Mouse (Mus musculus) midbrain, embryonic 13.5 days (tissue): ENCODE results near the gene Ccdc6. TPM values are rescaled to one million over a fixed set of nuclear protein-coding genes. Genes with fewer than 3 reads are reported as not detected.

Source experiments
- ATAC-seq: fragments of 200-750 bp; cut with Nextera tagmentation; 2 replicates; pipeline ENCODE4 v1.8.0; 2017; ENCODE audit warnings: mild to moderate bottlenecking, moderate TSS enrichment, moderate library complexity
- H3K27ac ChIP-seq: fragments of 300-500 bp; sonication (generic); 2 replicates; pipeline ENCODE4 v1.5.1; 2015; ENCODE audit warnings: inconsistent platforms, mild to moderate bottlenecking, moderate library complexity
- H3K27me3 ChIP-seq: fragments of 300-500 bp; sonication (generic); 2 replicates; pipeline ENCODE4 v1.6.1; 2015; ENCODE audit warnings: mild to moderate bottlenecking, inconsistent platforms
- H3K36me3 ChIP-seq: fragments of 300-500 bp; sonication (generic); 2 replicates; pipeline ENCODE4 v1.6.1; 2015; ENCODE audit warnings: mild to moderate bottlenecking, inconsistent platforms
- H3K4me1 ChIP-seq: fragments of 300-500 bp; sonication (generic); replicated peaks from 2 replicates; pipeline ENCODE4 v1.6.1; 2015; ENCODE audit warnings: inconsistent platforms
- H3K4me2 ChIP-seq: fragments of 300-500 bp; sonication (generic); replicated peaks from 2 replicates; pipeline ENCODE4 v1.6.1; 2015; ENCODE audit warnings: moderate library complexity, mild to moderate bottlenecking, inconsistent platforms
- H3K4me3 ChIP-seq: fragments of 300-500 bp; sonication (generic); replicated peaks from 2 replicates; pipeline ENCODE4 v1.5.1; 2015; ENCODE audit warnings: mild to moderate bottlenecking, inconsistent platforms
- H3K9ac ChIP-seq: fragments of 300-500 bp; sonication (generic); replicated peaks from 2 replicates; pipeline ENCODE4 v1.6.1; 2015; ENCODE audit warnings: mild to moderate bottlenecking, inconsistent platforms
- H3K9me3 ChIP-seq: fragments of 300-500 bp; sonication (generic); 2 replicates; pipeline ENCODE4 v1.6.1; 2016; ENCODE audit warnings: mild to moderate bottlenecking, inconsistent platforms
- WGBS: fragments of 180-500 bp; shearing (Covaris S2); methylation state at CpG from one replicate; pipeline ENCODE4 v1.1.7; 2015; 5-methylcytosine and 5-hydroxymethylcytosine counted together
- polyA plus RNA-seq: library from polyadenylated mRNA; unstranded; fragments of >200 nt; fragmentation: Nextera tagmentation; extraction: Ambion mirVana; gene quantifications from 2 replicates; pipeline ENCODE4 v1.2.1, GENCODE M21; 2015

Gene Ccdc6
- polyA plus RNA-seq, 1 experiment from 2014 or later, result 21.7 TPM

GRCm38 (mm10) chr10:70071334-70071733 lies 25.6 kb upstream of the Ccdc6 start:
- WGBS, result 85% methylated on average over 4 of the region's 4 CpGs
- no peak overlapping the region for H3K27ac ChIP-seq
- H3K27me3 ChIP-seq, result no peaks in the 10 kb centered on the region
- no peak overlapping the region for H3K4me2 ChIP-seq
- no peak for ATAC-seq
- no peaks in the 10 kb centered on the region for H3K36me3 ChIP-seq
- peaks cover 8% of the 10 kb centered on the region for H3K4me1 ChIP-seq
- H3K9ac ChIP-seq, result no peak overlapping the region
- no peaks in the 10 kb centered on the region for H3K9me3 ChIP-seq
- H3K4me3 ChIP-seq, result no peak overlapping the region

DNA sequence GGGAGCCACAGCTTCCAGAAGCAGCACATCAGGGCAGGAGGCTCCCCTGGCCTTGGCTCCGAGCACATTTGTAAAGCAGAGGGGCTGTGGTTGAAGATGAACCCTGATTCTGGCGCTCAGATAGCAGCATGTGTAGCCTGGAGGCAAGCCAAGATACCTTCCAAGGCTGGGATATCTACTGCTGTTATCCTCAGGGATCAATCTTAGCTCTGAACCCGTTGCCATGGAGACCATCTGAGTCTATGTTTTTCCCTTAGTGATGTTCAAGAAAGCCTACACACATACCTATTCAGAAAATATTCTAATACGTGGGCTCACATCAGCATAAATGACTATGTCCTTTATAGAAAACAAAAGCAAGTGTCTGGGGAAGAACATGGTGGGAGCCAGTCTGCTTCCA lies 19.5 kb upstream of the Ccdc6 start:
- Histone ChIP-seq H3K4me2 (no peak overlapping the region), H3K9ac (no peak overlapping the region), H3K9me3 (no peaks in the 10 kb centered on the region), H3K27ac (peak overlapping the region; percentile 56; the same call in 1 of the 2 replicates), H3K27me3 (no peaks in the 10 kb centered on the region), H3K4me3 (no peak overlapping the region), H3K36me3 (no peaks in the 10 kb centered on the region), H3K4me1 (peaks cover 8% of the 10 kb centered on the region)
- peak; percentile 71 for ATAC-seq
- WGBS, result 58% methylated on average over 4 of the region's 4 CpGs

DNA sequence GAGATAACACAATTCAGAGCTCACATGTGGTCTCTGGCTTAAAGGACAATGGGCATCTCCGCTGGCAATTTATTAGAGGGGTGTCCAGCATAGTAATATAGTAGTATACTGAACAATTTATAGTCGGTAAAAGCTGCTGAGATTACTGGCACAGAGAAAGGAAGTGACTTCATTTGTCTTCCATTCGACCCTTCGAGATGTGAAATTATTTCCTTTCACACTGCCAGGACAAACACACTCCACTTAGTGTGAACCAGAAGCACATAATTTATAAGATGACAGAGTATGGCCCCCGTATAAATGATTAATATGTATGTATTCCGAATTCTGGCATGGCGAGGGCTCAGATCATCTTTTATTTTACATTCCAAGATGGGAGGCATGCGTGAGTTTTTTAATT lies 16.0 kb upstream of the Ccdc6 start:
- Histone ChIP-seq H3K4me3 (no peak overlapping the region), H3K27me3 (no peaks in the 10 kb centered on the region), H3K9me3 (no peaks in the 10 kb centered on the region), H3K4me2 (no peak overlapping the region), H3K27ac (no peak overlapping the region), H3K36me3 (no peaks in the 10 kb centered on the region), H3K4me1 (peaks cover 8% of the 10 kb centered on the region), H3K9ac (no peak overlapping the region)
- 57% methylated on average over 8 of the region's 8 CpGs for WGBS
- no peak for ATAC-seq

DNA sequence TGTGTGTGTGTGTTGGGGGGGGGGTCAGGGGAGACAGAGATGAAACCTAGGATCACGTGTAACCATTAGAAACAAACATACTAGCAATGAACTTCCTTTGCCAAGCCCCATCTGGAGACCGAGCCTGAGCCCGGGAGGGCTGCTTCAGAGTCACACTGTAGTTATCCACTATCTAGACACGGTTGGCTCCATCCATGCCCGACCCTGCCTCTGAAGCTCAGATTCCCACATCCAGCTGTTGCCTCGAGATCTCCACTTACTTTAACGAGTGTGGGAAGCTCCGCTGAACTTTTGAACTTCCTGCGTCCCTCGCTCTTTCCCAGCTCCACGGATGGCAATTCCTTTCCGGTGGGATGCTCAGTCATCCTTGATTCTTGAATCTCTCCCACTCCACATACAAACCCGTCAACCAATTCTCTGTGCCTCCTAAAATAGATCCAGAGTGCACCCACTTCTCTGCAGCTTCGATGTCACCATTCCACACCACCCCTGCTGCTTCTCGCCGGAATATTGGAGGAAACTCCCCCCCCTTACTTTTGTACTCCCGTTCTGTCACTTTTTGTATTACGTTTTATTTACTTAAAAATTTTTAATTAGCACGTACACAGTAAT lies 15.3 kb upstream of the Ccdc6 start:
- WGBS, result 85% methylated on average over 19 of the region's 19 CpGs
- no peak overlapping the region for H3K4me3 ChIP-seq
- H3K36me3 ChIP-seq, result no peaks in the 10 kb centered on the region
- H3K4me2 ChIP-seq, result no peak overlapping the region
- no peak overlapping the region for H3K9ac ChIP-seq
- no peak overlapping the region for H3K27ac ChIP-seq
- no peaks in the 10 kb centered on the region for H3K27me3 ChIP-seq
- ATAC-seq, result no peak
- no peaks in the 10 kb centered on the region for H3K9me3 ChIP-seq
- H3K4me1 ChIP-seq, result peaks cover 8% of the 10 kb centered on the region

DNA sequence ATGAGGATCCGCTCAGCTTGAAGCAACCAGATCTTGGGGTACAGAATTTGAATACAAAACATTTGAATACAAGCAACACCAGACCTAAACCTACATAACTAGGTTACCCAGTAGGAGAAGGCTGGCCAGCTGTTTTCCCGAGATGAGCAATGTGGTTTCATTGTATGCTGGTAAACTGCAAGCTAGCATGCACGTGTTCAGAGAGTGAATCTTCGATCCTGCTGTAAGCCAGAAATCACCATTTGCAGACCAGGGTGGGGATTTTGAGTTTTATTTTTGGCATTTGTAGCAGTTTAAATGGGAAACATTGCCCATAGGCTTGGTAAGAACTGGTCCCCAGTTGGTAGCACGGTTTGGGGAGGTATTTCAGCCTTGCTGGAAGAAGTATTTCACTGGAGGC lies 13.7 kb upstream of the Ccdc6 start:
- ATAC-seq, result no peak
- no peaks in the 10 kb centered on the region for H3K36me3 ChIP-seq
- no peaks in the 10 kb centered on the region for H3K27me3 ChIP-seq
- WGBS, result 89% methylated on average over 5 of the region's 5 CpGs
- H3K9ac ChIP-seq, result no peak overlapping the region
- H3K4me1 ChIP-seq, result no peaks in the 10 kb centered on the region
- H3K4me2 ChIP-seq, result no peak overlapping the region
- no peaks in the 10 kb centered on the region for H3K9me3 ChIP-seq
- no peak overlapping the region for H3K27ac ChIP-seq
- H3K4me3 ChIP-seq, result no peak overlapping the region

DNA sequence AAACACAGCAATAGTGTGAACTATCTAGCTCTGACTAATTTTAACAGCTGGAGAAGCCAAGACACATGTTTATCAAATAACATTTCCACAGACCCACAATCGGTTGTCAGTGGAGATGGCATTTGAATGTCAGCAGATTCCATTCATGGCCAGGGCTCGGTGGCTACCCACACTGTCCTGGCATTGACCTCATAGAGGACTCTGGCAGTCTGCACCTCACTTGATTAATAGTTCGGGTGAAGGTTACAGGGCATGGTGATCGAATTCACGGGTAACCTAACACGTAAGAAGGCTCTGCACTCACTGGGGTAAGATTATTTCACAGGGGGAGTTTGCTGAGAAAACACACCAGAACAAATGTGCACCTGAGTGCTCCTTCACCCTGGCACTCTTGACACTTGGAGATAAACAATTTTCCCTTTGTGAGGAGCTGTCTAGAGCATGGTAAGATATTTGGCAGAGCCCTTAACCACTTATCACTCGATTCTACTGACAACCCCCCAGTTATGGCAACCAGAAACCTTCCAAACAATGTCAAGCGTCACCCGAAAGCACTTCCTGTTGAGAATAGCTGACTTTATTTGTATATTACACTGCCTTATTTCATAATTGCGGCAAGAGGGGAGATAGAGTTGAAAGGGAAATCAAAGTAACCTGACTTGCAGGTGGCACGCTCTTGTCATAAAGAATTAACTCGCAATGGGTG lies 11.5 kb upstream of the Ccdc6 start:
- no peak overlapping the region for H3K27ac ChIP-seq
- H3K9ac ChIP-seq, result no peak overlapping the region
- H3K27me3 ChIP-seq, result no peaks in the 10 kb centered on the region
- H3K4me1 ChIP-seq, result no peaks in the 10 kb centered on the region
- H3K9me3 ChIP-seq, result no peaks in the 10 kb centered on the region
- whole genome bisulfite sequencing, result 91% methylated on average over 12 of the region's 12 CpGs
- ATAC-seq, result no peak
- no peaks in the 10 kb centered on the region for H3K36me3 ChIP-seq
- no peak overlapping the region for H3K4me3 ChIP-seq
- H3K4me2 ChIP-seq, result no peak overlapping the region

- no peak for ATAC-seq
- H3K27ac ChIP-seq, result no peak overlapping the region
- H3K9ac ChIP-seq, result no peak overlapping the region
- no peak overlapping the region for H3K4me3 ChIP-seq
- H3K4me1 ChIP-seq, result no peaks in the 10 kb centered on the region
- no peaks in the 10 kb centered on the region for H3K9me3 ChIP-seq
- H3K27me3 ChIP-seq, result no peaks in the 10 kb centered on the region
- H3K4me2 ChIP-seq, result no peak overlapping the region
- no peaks in the 10 kb centered on the region for H3K36me3 ChIP-seq
- 91% methylated on average over 5 of the region's 5 CpGs for WGBS
Observed at GRCm38 (mm10) chr10:70088788-70089187, 8.1 kb upstream of the Ccdc6 start.

GRCm38 (mm10) chr10:70091876-70092462 lies 5.0 kb upstream of the Ccdc6 start:
- no peaks in the 10 kb centered on the region for H3K9me3 ChIP-seq
- no peaks in the 10 kb centered on the region for H3K27me3 ChIP-seq
- 86% methylated on average over 4 of the region's 4 CpGs for WGBS
- ATAC-seq, result no peak
- H3K27ac ChIP-seq, result no peak overlapping the region
- no peak overlapping the region for H3K4me2 ChIP-seq
- H3K36me3 ChIP-seq, result no peaks in the 10 kb centered on the region
- peaks cover 22% of the 10 kb centered on the region for H3K4me1 ChIP-seq
- H3K9ac ChIP-seq, result no peak overlapping the region
- H3K4me3 ChIP-seq, result no peak overlapping the region

- Histone ChIP-seq H3K27ac (no peak overlapping the region), H3K4me1 (peaks cover 32% of the 10 kb centered on the region), H3K4me2 (no peak overlapping the region), H3K27me3 (no peaks in the 10 kb centered on the region), H3K9me3 (no peaks in the 10 kb centered on the region), H3K9ac (no peak overlapping the region), H3K36me3 (no peaks in the 10 kb centered on the region), H3K4me3 (no peak overlapping the region)
- no peak for ATAC-seq
- 54% methylated on average over 1 of the region's 1 CpGs for WGBS
Observed at GRCm38 (mm10) chr10:70093782-70094181, 3.1 kb upstream of the Ccdc6 start.

GRCm38 (mm10) chr10:70095031-70095470 lies 1.9 kb upstream of the Ccdc6 start:
- peaks cover 45% of the 10 kb centered on the region for H3K4me1 ChIP-seq
- H3K4me2 ChIP-seq, result peak overlapping the region; percentile 63
- H3K36me3 ChIP-seq, result no peaks in the 10 kb centered on the region
- H3K27ac ChIP-seq, result no peak overlapping the region
- under 1% methylated on average over 14 of the region's 14 CpGs for WGBS
- no peak for ATAC-seq
- no peaks in the 10 kb centered on the region for H3K9me3 ChIP-seq
- no peaks in the 10 kb centered on the region for H3K27me3 ChIP-seq
- H3K9ac ChIP-seq, result peak overlapping the region; percentile 48
- H3K4me3 ChIP-seq, result peak overlapping the region; percentile 49

GRCm38 (mm10) chr10:70095506-70096270 lies 1.2 kb upstream of the Ccdc6 start:
- Histone ChIP-seq H3K36me3 (peaks cover 2% of the 10 kb centered on the region; the same call in 1 of the 2 replicates), H3K4me2 (peak overlapping the region; percentile 63), H3K27ac (no peak overlapping the region), H3K4me3 (peak overlapping the region; percentile 99), H3K4me1 (peaks cover 46% of the 10 kb centered on the region), H3K27me3 (no peaks in the 10 kb centered on the region), H3K9me3 (no peaks in the 10 kb centered on the region), H3K9ac (peak overlapping the region; percentile 48; the same call in 1 of the 2 replicates)
- 17% methylated on average over 13 of the region's 13 CpGs for WGBS
- ATAC-seq, result no peak
